Mouse (Mus musculus) urinary bladder, postnatal 14 days (tissue): ENCODE results near the gene B3galt6.
A peak's percentile ranks its signal among the peaks of the same experiment; 100 is the strongest.

Source experiments
- DNase-seq: peaks from one replicate; pipeline ENCODE4 v3.0.0; 2021; ENCODE audit warnings: low spot score

The B3galt6 gene

GRCm38 (mm10) chr4:155992241-155992905, at the start of gene B3galt6, which contains the start of gene Sdf4:
TSS of gene B3galt6 (minus strand) at chr4:155992649.
TSS of gene Sdf4 (plus strand) at chr4:155992872.
- DNase-seq = peak; percentile 79

DNA sequence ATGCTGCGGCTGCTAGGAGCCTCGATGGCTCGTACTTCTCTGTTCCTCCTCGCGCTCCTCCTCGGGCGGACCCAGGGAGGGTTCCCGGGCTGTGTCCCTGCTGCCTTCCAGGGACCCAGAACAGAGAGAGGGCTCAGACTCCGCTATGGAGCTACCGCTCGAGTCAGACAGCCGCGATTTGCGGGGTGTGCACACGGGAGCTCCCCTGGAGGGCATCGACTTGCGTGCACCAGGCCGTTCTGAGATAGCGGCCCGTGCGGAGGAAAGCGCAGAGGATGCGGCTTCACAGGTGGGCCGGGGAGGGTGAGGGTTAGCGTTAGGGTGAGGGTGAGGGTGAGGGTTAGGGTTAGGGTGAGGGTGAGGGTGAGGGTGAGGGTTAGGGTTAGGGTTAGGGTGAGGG, 42.5 kb upstream of the B3galt6 start:
- DNase-seq = no peak

GRCm38 (mm10) chr4:156034301-156034700, 41.9 kb upstream of the B3galt6 start:
- DNase-seq = no peak

GRCm38 (mm10) chr4:156033476-156034119, 41.1 kb upstream of the B3galt6 start:
- DNase-seq = peak; percentile 37

DNA sequence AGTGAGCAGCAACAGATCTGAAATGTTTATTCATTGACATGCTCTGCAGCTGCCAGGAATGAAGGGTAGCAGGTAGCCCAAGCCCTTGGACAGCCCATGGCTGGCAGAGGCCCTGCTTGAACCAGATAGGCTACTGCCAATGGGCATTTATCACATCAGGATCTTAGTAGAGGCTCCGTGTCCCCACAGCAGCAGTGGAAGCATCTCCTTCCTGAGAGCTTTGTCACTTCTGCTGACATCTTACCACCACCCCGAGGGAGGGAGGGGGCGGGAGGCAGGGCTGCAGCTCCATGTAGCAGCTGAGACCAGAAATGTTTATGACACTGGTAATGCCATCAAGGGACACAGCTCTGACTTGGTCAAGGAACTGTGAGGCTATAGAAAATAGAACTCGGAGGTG, 40.4 kb upstream of the B3galt6 start:
- no peak for DNase-seq

DNA sequence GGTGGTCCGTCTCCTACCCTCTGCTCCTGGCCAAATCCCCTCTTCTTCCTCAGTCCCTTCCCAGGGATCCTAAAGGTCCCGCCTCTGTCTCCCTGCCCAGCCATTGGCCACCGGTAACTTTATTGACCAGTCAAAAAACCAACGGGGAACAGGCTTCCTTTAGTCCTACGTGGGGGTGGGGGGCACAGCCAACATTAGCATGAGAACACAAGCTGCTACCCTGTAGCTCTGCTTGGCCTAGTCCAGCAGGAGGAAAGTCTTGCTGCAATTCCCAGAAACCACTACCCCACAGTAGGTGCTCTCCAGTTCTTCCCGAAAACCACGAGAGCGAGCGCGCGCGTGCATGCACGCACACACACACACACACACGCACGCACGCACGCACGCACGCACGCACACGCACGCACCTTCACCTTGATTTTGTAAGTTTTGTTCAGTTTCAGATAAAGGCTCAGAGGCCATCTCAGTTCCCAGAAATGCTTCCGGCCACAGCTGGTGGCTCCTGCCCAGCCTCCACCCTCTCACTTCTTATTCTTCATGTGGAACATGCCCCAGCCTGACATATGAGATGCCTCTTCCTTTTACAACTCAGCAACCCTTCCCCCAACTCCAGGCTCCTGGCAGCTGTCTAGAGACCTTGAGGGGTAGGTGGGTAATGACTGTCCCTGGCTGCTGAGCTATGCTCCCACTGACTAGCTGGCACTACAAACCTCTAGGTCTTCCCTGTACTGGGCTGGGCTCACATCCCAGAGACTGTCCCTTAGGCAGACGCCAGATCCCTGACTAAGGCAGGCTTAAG, 39.3 kb upstream of the B3galt6 start:
- peak; percentile 82 for DNase-seq

DNA sequence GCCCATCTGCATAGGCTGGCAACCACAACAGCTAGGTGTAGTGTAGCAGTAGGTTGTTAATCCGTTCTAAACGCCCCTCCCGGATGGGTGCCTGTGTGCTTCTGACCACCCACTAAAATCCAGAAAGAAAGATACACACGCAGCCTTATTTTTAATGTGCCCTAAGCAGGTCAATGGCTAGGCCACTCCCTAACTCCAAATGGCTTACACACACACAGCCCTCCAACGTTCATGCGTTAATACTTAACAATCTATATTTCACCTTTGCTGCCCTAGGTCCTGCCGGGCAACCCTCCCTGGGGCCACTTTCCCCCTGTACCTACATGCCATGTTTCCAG, 38.8 kb upstream of the B3galt6 start:
- DNase-seq = no peak

DNA sequence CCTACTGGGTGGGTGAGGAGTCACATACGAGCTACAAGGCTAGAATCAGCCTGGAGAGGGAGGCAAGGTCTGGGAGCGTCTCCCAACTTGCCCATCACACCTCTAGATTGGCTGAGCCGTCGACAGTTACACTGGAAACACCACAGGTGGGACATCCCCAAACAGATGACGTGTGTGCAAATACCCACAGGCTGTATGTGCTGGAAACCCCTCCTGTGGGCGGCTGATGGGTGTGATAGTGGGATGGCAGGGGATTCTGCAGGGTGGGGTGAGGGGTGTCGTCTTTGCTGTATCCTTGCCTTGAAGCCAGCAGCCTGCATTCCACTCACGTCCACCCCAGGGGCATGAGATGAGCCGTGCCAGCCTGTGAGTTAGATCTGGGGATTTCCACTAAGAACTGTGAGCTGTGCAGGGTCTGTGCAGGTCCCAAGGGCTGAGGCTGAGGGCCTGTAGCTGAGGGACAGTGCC, 38.2 kb upstream of the B3galt6 start:
- no peak for DNase-seq

DNA sequence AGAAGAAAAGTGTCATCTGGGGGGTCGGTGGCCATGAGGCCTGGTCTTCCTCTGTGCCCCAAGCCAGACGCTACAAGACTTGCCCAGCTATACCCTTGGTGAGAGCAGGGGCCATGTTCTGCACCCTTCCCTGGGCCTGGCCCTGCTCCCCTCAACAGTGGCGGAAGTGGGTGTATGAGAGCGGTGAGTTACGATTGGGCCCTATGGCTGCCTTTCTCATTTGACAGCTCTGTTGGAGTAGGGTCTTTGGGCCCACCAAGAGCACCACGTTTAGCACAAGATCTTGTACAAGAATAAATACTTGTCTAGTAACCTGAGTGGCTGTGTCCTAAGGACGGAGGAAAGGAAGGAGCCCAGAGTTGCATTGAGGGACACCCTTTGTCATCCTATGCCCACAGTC, 36.1 kb upstream of the B3galt6 start:
- DNase-seq = no peak

DNA sequence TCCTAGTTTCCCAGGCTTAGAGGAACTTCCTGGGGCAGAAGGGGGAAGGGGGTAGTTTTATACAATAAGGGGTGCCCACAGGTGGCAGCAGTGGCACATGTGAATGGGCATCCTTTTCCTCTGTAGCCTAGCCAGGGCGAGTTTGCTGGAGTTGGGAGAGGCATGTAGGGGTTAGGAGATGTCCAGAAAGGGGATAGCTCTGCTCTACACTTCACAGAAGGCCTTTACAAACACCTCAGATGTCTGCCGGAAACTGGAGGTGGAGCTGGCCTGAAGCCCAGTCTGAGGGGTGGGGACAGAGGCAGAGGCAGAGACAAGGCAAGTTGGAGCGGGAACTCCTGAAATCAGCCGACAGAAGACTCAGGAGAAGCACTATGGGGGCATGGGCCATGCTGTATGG, 33.6 kb upstream of the B3galt6 start, which contains the start of gene Tnfrsf18:
Tnfrsf18 (plus strand) TSS at position 152 of the 400 bp plus-strand sequence.
- DNase-seq = peak; percentile 74

DNA sequence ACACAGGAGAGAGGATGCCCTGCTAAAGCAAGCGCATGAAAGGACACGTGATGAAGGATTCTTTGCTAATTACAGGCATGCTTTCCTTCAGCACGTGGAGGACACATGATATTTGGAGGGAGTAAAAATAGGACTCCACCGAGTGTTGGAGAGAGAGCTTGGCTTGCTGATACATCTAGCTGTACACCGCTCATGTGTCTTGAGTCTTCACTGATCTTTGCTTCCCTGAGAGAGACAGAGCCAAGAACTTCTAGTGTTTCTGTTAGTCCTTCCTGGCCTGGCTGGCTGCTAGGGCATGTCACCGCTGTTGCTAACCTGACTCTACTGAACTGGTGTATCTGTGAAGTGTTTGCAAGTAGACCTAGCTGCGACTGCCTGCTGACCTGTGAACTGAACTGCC, 31.7 kb upstream of the B3galt6 start:
- DNase-seq = no peak

- no peak for DNase-seq
These were observed 31.1 kb upstream of the B3galt6 start for GRCm38 (mm10) chr4:156023520-156023919.

GRCm38 (mm10) chr4:156021942-156022419, 29.5 kb upstream of the B3galt6 start:
- DNase-seq = no peak

DNA sequence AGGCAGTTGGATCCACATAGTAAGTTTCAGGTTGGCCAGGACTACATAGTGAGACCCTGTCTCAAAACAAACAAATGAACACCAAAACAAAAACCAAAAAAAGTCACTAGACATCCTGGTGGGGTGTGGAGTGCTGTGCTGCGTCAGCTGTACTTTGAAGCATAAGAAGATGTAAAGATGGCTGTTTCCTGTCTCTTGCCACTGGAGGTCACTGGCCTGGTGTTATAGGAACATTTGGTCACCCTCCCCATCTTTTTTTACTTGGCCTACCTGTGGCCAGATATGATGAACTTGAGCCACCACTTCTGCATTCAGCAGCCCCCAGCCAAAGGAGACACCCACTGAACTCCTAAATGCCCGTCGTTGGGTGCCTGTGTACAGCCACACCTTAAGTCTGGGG, 28.9 kb upstream of the B3galt6 start:
- no peak for DNase-seq

GRCm38 (mm10) chr4:156019771-156020170, 27.3 kb upstream of the B3galt6 start:
- DNase-seq = no peak

GRCm38 (mm10) chr4:156014436-156014835, 22.0 kb upstream of the B3galt6 start:
- DNase-seq = no peak

- DNase-seq = no peak
These were observed 21.2 kb upstream of the B3galt6 start, which contains the start of gene Tnfrsf4 for GRCm38 (mm10) chr4:156013637-156014036. TSS of gene Tnfrsf4 (plus strand) at chr4:156013843.

DNA sequence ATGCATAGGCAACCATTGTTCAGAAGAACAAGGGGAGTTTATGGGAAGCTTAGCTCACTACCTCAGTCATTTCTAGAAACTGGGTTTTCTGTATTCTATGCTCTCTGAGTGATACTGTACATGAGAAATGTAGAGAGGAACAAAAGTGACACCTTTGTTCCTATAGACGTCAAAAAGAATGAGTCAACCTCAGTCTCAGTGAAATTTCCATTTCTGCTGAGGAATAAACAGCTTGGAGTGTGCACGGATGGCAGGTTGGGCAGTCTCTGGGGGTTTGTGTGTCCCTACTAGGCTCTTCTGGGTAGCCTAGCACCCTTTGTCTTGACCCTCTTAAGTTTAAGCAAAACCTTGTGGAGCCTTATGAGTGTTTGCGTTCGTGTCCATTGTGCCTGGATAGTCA, 15.9 kb upstream of the B3galt6 start:
- no peak for DNase-seq

DNA sequence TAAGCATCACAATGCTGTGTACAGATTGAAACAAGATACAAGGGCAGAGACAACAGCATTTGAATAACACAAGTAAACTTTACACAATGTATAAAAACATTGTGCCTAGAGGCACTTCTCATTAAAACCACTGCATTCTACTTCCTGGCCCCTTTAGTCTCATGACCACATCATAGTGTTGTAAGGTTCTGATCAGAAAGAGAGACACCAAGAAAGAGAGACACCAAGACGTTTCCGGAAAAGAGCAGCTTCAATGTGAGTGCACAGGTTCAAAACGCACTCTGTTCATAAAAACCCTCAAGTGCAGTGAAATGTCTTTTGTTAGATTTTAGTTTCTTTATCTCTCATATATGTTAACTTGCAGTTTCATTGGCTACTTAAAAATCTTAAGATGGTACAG, 11.7 kb upstream of the B3galt6 start:
- DNase-seq = no peak

DNA sequence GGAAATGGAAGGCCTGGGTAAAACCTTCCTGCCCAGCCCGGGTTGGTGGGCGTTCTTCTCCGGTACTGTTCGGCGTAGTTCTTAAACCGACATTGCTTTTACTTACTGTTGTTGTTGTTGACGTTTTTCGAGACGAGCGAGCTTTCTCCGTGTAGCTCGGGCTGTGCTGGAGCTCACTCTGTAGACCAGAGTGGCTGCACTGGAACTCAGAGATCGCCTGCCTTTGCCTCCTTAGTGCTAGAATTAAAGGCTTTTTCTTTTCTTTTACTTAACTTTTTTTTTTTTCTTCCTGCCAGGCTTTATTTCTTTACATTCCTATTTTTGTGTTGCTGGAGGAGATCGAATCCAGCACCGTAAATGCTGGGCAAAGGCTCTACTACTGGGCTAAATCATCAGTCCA, 1.2 kb upstream of the B3galt6 start:
- DNase-seq = no peak

DNA sequence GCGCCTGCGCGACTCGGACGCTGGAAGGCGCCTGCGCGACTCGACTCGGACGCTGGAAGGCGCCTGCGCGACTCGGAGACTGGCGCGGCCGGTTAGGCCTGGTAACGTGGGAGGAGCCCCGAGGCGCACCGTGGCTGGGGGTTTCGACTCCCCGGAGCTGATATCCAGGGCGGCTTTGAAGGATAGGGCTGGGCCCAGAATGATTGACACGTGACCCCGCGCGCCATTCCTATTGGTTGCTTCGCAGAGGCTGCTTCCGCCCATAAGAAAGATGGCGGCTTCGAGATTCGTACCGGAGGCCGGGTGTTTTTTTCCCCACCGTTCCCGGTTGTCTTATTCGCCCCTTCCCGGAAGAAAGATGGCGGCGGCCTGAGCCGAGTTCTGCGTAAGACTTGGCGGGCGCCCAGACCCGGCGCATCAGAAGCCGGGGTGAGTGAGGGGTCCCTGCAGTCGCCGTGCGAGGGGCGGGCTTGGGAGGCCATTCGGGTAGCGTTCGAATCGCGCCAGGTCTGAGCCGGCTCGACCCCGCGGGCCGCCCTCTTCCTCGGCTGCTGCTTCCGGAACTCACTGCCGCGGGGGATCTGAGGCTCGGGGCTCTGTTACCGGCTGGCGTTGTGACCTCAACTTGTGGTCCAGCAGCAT, 578 bp upstream of the B3galt6 start:
- DNase-seq = peak; percentile 96

DNA sequence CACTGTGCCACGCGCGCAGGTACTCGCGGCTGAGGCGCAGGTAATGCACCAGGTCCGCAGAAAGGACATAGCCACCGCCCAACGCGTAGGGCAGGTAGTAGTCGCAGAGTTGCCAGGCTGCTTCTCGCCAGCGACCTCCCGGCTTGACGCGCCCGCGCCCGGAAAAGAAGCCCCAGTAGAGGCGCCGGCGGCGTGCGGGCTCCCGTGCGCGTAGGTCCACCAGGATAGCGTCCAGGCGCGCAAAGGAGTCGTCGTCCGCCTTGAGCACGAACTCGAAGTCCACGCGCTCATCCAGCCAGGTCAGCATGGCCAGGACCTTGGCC, 580 bp downstream of the B3galt6 start:
- DNase-seq = no peak
